Mouse (Mus musculus): ENCODE data around the gene Tex52. TPM values are rescaled to one million over a fixed set of nuclear protein-coding genes. Genes with fewer than 3 reads are reported as not detected.

The Tex52 gene
- total RNA-seq, 2 experiments from 2014 or later = not detected

GRCm38 (mm10) chr6:128429300-128429699 is 54.0 kb downstream of the Tex52 start:
- no peak for DNase-seq

- no peak for DNase-seq
Observed at GRCm38 (mm10) chr6:128429826-128430225, 54.6 kb downstream of the Tex52 start.

GRCm38 (mm10) chr6:128432356-128432915 is 57.2 kb downstream of the Tex52 start:
- no peak for DNase-seq

GRCm38 (mm10) chr6:128433566-128433965 is 58.3 kb downstream of the Tex52 start:
- no peak for DNase-seq

Other genes starting within 250 kb of the Tex52 start
- gene Tspan9, start 231.9 kb upstream of the Tex52 start, total RNA-seq (2021) = 10 to 100 TPM; 52.0 to 57.2 TPM
- gene Tead4, start 74.6 kb upstream of the Tex52 start, total RNA-seq (2021) = 1 to 10 TPM; 1.7 to 3.2 TPM
- 10 to 100 TPM; 35.0 to 44.2 TPM for gene Tulp3, start 19.6 kb upstream of the Tex52 start, total RNA-seq (2021)
- gene Rhno1, start 12.5 kb upstream of the Tex52 start, total RNA-seq (2021) = 10 to 100 TPM; 16.4 to 19.7 TPM
- gene Foxm1, start 12.5 kb upstream of the Tex52 start, total RNA-seq (2021) = 1 to 10 TPM; 4.8 to 5.3 TPM
- gene Gm44596, start within 50 bp of the Tex52 start, total RNA-seq (2021) = not detected
- 1 to 10 TPM; 1.1 to 2.4 TPM for gene Nrip2, start 23.8 kb downstream of the Tex52 start, total RNA-seq (2021)
- 10 to 100 TPM; 23.8 to 28.6 TPM for gene Itfg2, start 49.5 kb downstream of the Tex52 start, total RNA-seq (2021)
- gene Fkbp4, start 63.2 kb downstream of the Tex52 start, total RNA-seq (2021) = 100 to 1,000 TPM; 222 to 269 TPM
- gene Pzp, start 151.3 kb downstream of the Tex52 start, total RNA-seq (2021) = 1 to 10 TPM in 1 of 2 experiments, under 1 TPM in 1; 0.26 to 1.9 TPM
- gene A2ml1, start 206.2 kb downstream of the Tex52 start, total RNA-seq (2021) = not detected
- gene Klrb1a, start 248.1 kb downstream of the Tex52 start, total RNA-seq (2021) = not detected